Mouse (Mus musculus) liver, postnatal 0 days (tissue): ENCODE results near the gene Cacul1.

Source experiments
- CTCF ChIP-seq: sonication (generic); IDR thresholded peaks from 2 replicates; pipeline ENCODE4 v1.5.1; 2016; ENCODE audit warnings: antibody characterized with exemption, low read depth
- EP300 ChIP-seq: IDR thresholded peaks from 2 replicates; pipeline ENCODE4 v1.6.1; 2016; ENCODE audit warnings: antibody characterized with exemption, low read depth, mild to moderate bottlenecking

DNA sequence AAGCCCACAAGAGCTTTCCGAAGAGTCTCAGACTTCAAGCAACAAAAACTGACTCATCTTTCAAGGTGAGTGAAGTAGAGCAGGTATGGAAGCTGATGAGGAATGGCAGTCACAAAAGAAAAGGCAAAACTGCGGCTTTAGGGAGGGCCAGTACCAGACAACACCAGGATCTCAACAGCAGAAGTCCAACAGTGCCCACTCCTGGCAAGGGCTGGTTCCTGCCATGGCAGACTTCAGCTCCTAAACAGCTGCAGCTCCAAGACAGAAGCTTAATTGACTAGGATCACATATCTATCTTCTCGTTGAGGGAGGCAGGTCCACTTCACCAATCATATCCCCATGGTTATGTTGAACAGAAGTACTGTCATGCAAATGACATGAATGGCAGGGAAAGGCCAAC, 67.4 kb downstream of the Cacul1 start:
- TF ChIP-seq EP300 (no peak), CTCF (0 out of 2 replicates have a peak, but pooled peaks have one; percentile 14)
